Comparison of ENCODE assay signal across 11 mouse cellular contexts in the genomic region with DNA sequence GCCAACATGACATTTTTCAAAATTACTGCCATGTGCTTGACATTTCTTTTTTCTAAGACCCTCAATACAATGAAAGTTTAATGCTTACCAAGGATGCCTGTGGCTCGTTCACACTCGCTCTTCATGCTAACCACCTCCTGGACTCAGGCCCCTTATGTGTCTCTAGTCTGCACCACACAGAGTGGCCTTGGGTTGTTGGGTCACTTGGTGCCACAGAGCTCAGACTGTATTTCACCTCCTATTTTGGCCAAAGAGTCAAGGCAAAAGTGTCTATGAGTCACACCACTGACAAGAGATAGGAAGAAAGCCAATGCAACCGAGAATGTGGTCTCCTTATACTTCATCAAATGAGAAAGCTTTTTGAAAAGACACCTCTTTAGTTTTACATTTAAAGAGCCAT.
"Had no signal": no experiment of that assay in that cellular context is flagged by ENCODE, and none has a peak within 500 bp of the region (broad histone marks: within the 10 kb centered on the region; RNA-seq: fewer than 3 reads in every experiment).

No protein-coding gene starts in this region.

- H3K27ac ChIP-seq: left cerebral cortex, adult 2 months; limb, embryonic 10.5 days; liver, embryonic 15.5 days; midbrain, embryonic 13.5 days had no signal

- DNase-seq: kidney, postnatal 14 days; lung, adult 2 months; lung, postnatal 36 days; thymus, adult 18-20 months; thymus, postnatal 14 days had no signal

- H3K4me3 ChIP-seq: left cerebral cortex, adult 2 months; limb, embryonic 10.5 days; liver, embryonic 15.5 days; midbrain, embryonic 13.5 days had no signal

- ATAC-seq: lung, postnatal 0 days; midbrain, embryonic 13.5 days had no signal

- H3K9me3 ChIP-seq: limb, embryonic 10.5 days; liver, embryonic 15.5 days; midbrain, embryonic 13.5 days had no signal

- H3K27me3 ChIP-seq: liver, embryonic 15.5 days; midbrain, embryonic 13.5 days had no signal

- H3K4me1 ChIP-seq: liver, embryonic 15.5 days; midbrain, embryonic 13.5 days had no signal

- H3K9ac ChIP-seq: liver, embryonic 15.5 days; midbrain, embryonic 13.5 days had no signal

- H3K4me2 ChIP-seq: liver, embryonic 11.5 days; liver, embryonic 15.5 days; midbrain, embryonic 13.5 days had no signal

- H3K36me3 ChIP-seq: limb, embryonic 10.5 days; liver, embryonic 15.5 days; midbrain, embryonic 13.5 days had no signal
